Mouse (Mus musculus) testis, adult 2 months (tissue): Measurements from ENCODE around the gene Dtnb. TPM values are rescaled to one million over a fixed set of nuclear protein-coding genes. Genes with fewer than 3 reads are reported as not detected.
"Not testable (repeated sequence)": the region's sequence is repeated elsewhere in the genome, so short reads cannot be mapped to it uniquely, and the experiment has no call there.

Source experiments
- H3K27ac ChIP-seq: fragments of 200-500 bp; 2 replicates; pipeline ENCODE4 v1.5.1; 2012; ENCODE audit warnings: low read depth, low read length; ENCODE audit not compliant: control insufficient read depth, insufficient read depth
- H3K27me3 ChIP-seq: fragments of 200-500 bp; 2 replicates; pipeline ENCODE4 v1.6.1; 2012; ENCODE audit warnings: mild to moderate bottlenecking, low read length, moderate library complexity; ENCODE audit not compliant: control insufficient read depth, insufficient read depth
- H3K36me3 ChIP-seq: fragments of 200-500 bp; 2 replicates; pipeline ENCODE4 v1.6.1; 2012; ENCODE audit warnings: mild to moderate bottlenecking, low read length; ENCODE audit not compliant: control insufficient read depth, insufficient read depth
- H3K4me1 ChIP-seq: fragments of 200-500 bp; 2 replicates; pipeline ENCODE4 v1.6.1; 2012; ENCODE audit warnings: low read length; ENCODE audit not compliant: control insufficient read depth, insufficient read depth
- H3K4me3 ChIP-seq: fragments of 200-500 bp; 2 replicates; pipeline ENCODE4 v1.5.1; 2012; ENCODE audit warnings: low read depth, mild to moderate bottlenecking, low read length, moderate library complexity, mixed read lengths; ENCODE audit not compliant: control insufficient read depth
- CTCF ChIP-seq: fragments of 200-500 bp; IDR thresholded peaks from 2 replicates; pipeline ENCODE4 v1.5.1; 2012; ENCODE audit warnings: low read depth, mild to moderate bottlenecking, inconsistent platforms, low read length, moderate library complexity; ENCODE audit not compliant: control insufficient read depth, insufficient read depth, insufficient replicate concordance
- POLR2A ChIP-seq: fragments of 200-500 bp; IDR thresholded peaks from 2 replicates; pipeline ENCODE4 v1.6.1; 2012; ENCODE audit warnings: low read depth, mild to moderate bottlenecking, inconsistent platforms, low read length, moderate library complexity; ENCODE audit not compliant: control insufficient read depth
- polyA plus RNA-seq: library from polyadenylated mRNA; depleted of rRNA; stranded (reverse); fragments of >200 nt; gene quantifications from 2 replicates; pipeline ENCODE4 v1.2.3, GENCODE M21; 2012; rRNA removed

Dtnb gene
- 146 and 174 TPM in 2 replicates for polyA plus RNA-seq

- H3K27ac ChIP-seq = peak within 1 kb of the TSS; percentile 84
- H3K27me3 ChIP-seq = no peaks in the 10 kb centered on the region
- H3K4me1 ChIP-seq = peaks cover 13% of the 10 kb centered on the region
- peak within 1 kb of the TSS; percentile 86 for H3K4me3 ChIP-seq
- TF ChIP-seq CTCF = no peak
- peak; percentile 45; the same call in 1 of the 2 replicates for TF ChIP-seq POLR2A
- H3K36me3 ChIP-seq = no peaks in the 10 kb centered on the region
Observed at GRCm38 (mm10) chr12:3571787-3572580, at the start of gene Dtnb. Dtnb (plus strand) TSS chr12:3572381.

GRCm38 (mm10) chr12:3525536-3525935 is 46.6 kb upstream of the Dtnb start:
- H3K27ac ChIP-seq = no peak overlapping the region
- TF ChIP-seq CTCF = no peak
- TF ChIP-seq POLR2A = no peak
- no peaks in the 10 kb centered on the region for H3K36me3 ChIP-seq
- H3K4me3 ChIP-seq = no peak overlapping the region
- no peaks in the 10 kb centered on the region for H3K27me3 ChIP-seq
- H3K4me1 ChIP-seq = no peaks in the 10 kb centered on the region

GRCm38 (mm10) chr12:3535446-3535845 is 36.7 kb upstream of the Dtnb start:
- H3K27ac ChIP-seq, H3K27me3 ChIP-seq, H3K36me3 ChIP-seq, H3K4me3 ChIP-seq, H3K4me1 ChIP-seq: not testable (repeated sequence)

- Histone ChIP-seq H3K4me3 (no peak overlapping the region), H3K27me3 (no peaks in the 10 kb centered on the region), H3K36me3 (no peaks in the 10 kb centered on the region), H3K4me1 (no peaks in the 10 kb centered on the region), H3K27ac (no peak overlapping the region; the same call in 1 of the 2 replicates)
- TF ChIP-seq CTCF = no peak
- TF ChIP-seq POLR2A = no peak
Observed at GRCm38 (mm10) chr12:3537616-3538015, 34.6 kb upstream of the Dtnb start.

GRCm38 (mm10) chr12:3538036-3538435 is 34.1 kb upstream of the Dtnb start:
- H3K27ac ChIP-seq = no peak overlapping the region
- no peaks in the 10 kb centered on the region for H3K36me3 ChIP-seq
- no peak overlapping the region for H3K4me3 ChIP-seq
- H3K4me1 ChIP-seq = no peaks in the 10 kb centered on the region
- no peaks in the 10 kb centered on the region for H3K27me3 ChIP-seq
- no peak for TF ChIP-seq CTCF
- no peak for TF ChIP-seq POLR2A

- H3K36me3 ChIP-seq = no peaks in the 10 kb centered on the region
- H3K27ac ChIP-seq = no peak overlapping the region
- TF ChIP-seq CTCF (no peak), POLR2A (no peak)
- no peak overlapping the region for H3K4me3 ChIP-seq
- no peaks in the 10 kb centered on the region for H3K27me3 ChIP-seq
- no peaks in the 10 kb centered on the region for H3K4me1 ChIP-seq
Observed at GRCm38 (mm10) chr12:3539605-3540004, 32.6 kb upstream of the Dtnb start.

- Histone ChIP-seq H3K36me3 (no peaks in the 10 kb centered on the region), H3K27ac (no peak overlapping the region), H3K4me3 (no peak overlapping the region), H3K4me1 (no peaks in the 10 kb centered on the region), H3K27me3 (no peaks in the 10 kb centered on the region)
- no peak for TF ChIP-seq POLR2A
- no peak for TF ChIP-seq CTCF
Observed at GRCm38 (mm10) chr12:3540871-3541270, 31.3 kb upstream of the Dtnb start.
